Mouse (Mus musculus) limb, embryonic 11.5 days (tissue): ENCODE measurements at regions not wholly inside any gene's neighbourhood (a gene's known extent, or its start where the extent isn't known, plus 50 kb on each side); places are given as distances from the start of the nearest gene placed in this dataset.

Experiments used
- ATAC-seq: fragments of 200-750 bp; cut with Nextera tagmentation; 2 replicates; pipeline ENCODE4 v1.8.0; 2017; ENCODE audit warnings: low read depth; ENCODE audit not compliant: insufficient number of reproducible peaks, low FRiP score, low TSS enrichment
- DNase-seq: peaks from one replicate; pipeline ENCODE4 v3.0.0-alpha.2; 2015; ENCODE audit warnings: low spot score
- H3K27ac ChIP-seq: fragments of 300-500 bp; sonication (generic); replicated peaks from 2 replicates; pipeline ENCODE4 v1.5.1; 2014; ENCODE audit warnings: low read depth, mild to moderate bottlenecking, low read length
- H3K27me3 ChIP-seq: fragments of 300-500 bp; sonication (generic); 2 replicates; pipeline ENCODE4 v1.6.1; 2014; ENCODE audit warnings: mild to moderate bottlenecking, low read length, mixed read lengths; ENCODE audit not compliant: control insufficient read depth, insufficient read depth
- H3K36me3 ChIP-seq: fragments of 300-500 bp; sonication (generic); 2 replicates; pipeline ENCODE4 v1.6.1; 2014; ENCODE audit warnings: mild to moderate bottlenecking, low read length, moderate library complexity, mixed read lengths; ENCODE audit not compliant: control insufficient read depth, insufficient read depth
- H3K4me1 ChIP-seq: fragments of 300-500 bp; sonication (generic); 2 replicates; pipeline ENCODE4 v1.6.1; 2014; ENCODE audit warnings: low read length, mixed read lengths; ENCODE audit not compliant: control insufficient read depth, insufficient read depth
- H3K4me2 ChIP-seq: fragments of 300-500 bp; sonication (generic); 2 replicates; pipeline ENCODE4 v1.6.1; 2014; ENCODE audit warnings: low read depth, mild to moderate bottlenecking, moderate library complexity; ENCODE audit not compliant: severe bottlenecking
- H3K4me3 ChIP-seq: fragments of 300-500 bp; sonication (generic); 2 replicates; pipeline ENCODE4 v1.5.1; 2014; ENCODE audit warnings: low read depth, low read length
- H3K9ac ChIP-seq: fragments of 300-500 bp; sonication (generic); 2 replicates; pipeline ENCODE4 v1.6.1; 2014; ENCODE audit warnings: mild to moderate bottlenecking, low read length
- H3K9me3 ChIP-seq: fragments of 300-500 bp; sonication (generic); 2 replicates; pipeline ENCODE4 v1.6.1; 2016; ENCODE audit warnings: low read length; ENCODE audit not compliant: control insufficient read depth
- WGBS: fragments of 180-500 bp; shearing (Covaris S2); extraction: QIAGEN DNeasy Blood & Tissue Kit; methylation state at CpG from one replicate; pipeline ENCODE4 v1.1.7; 2014; 5-methylcytosine and 5-hydroxymethylcytosine counted together

DNA sequence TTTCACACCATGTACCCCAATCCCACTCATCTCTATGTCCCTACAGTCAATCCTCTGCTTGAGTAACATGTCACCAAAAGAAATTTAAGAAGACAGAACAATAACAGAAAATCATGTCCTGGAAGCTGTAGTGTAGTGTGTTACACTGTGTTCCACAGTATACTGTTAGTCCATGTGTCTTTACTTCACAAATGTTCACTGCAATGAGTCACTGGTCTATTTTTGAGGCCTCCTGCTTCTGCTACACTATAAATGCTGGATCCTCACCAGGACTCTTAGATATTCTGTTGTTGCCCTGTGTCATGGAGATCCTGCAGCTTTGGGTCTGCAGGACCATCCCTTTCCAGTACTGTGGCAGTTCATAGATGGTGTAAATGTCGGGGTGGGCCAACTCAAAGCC is 514.5 kb upstream of the 1700008P02Rik start:
- no peak overlapping the region for H3K4me2 ChIP-seq
- no peak for DNase-seq
- no peaks in the 10 kb centered on the region for H3K36me3 ChIP-seq
- whole genome bisulfite sequencing = 71% methylated on average over 1 of the region's 1 CpGs
- no peak overlapping the region for H3K27ac ChIP-seq
- no peaks in the 10 kb centered on the region for H3K9me3 ChIP-seq
- H3K27me3 ChIP-seq = no peaks in the 10 kb centered on the region
- no peak for ATAC-seq
- H3K9ac ChIP-seq = no peak overlapping the region
- H3K4me1 ChIP-seq = no peaks in the 10 kb centered on the region
- H3K4me3 ChIP-seq = no peak overlapping the region
